Mouse (Mus musculus) adrenal gland, adult (tissue): ENCODE data around the gene Pde4d.
A peak's percentile ranks its signal among the peaks of the same experiment; 100 is the strongest.
"Not testable (repeated sequence)": the region's sequence is repeated elsewhere in the genome, so short reads cannot be mapped to it uniquely, and the experiment has no call there.

ENCODE experiments used
- DNase-seq, 2 experiments: peaks; one replicate each; pipeline ENCODE4 v3.0.0; 2022 to 2023; ENCODE audit warnings: low spot score in 1 of 2; ENCODE audit not compliant: inconsistent age in 2 of 2

The Pde4d gene

GRCm38 (mm10) chr13:108686262-108686661, 236.5 kb downstream of the Pde4d start:
- DNase-seq, result no peak

GRCm38 (mm10) chr13:108686807-108687206, 237.1 kb downstream of the Pde4d start:
- DNase-seq, result no peak

GRCm38 (mm10) chr13:108692883-108693550, 243.3 kb downstream of the Pde4d start:
- peak; percentile 7 to 56 for DNase-seq

GRCm38 (mm10) chr13:108705441-108705840, 255.7 kb downstream of the Pde4d start:
- DNase-seq, result no peak

- no peak for DNase-seq
Observed at GRCm38 (mm10) chr13:108714032-108714431, 264.3 kb downstream of the Pde4d start.

- no peak for DNase-seq
Observed at GRCm38 (mm10) chr13:108715029-108715428, 265.3 kb downstream of the Pde4d start.

- peak; percentile 6 to 31 for DNase-seq
Observed at GRCm38 (mm10) chr13:108722234-108722633, 272.5 kb downstream of the Pde4d start.

GRCm38 (mm10) chr13:108734356-108734755, 284.6 kb downstream of the Pde4d start:
- DNase-seq, result not testable (repeated sequence)

- DNase-seq, result no peak
Observed at GRCm38 (mm10) chr13:108751155-108751840, 301.6 kb downstream of the Pde4d start.

- DNase-seq, result no peak
Observed at GRCm38 (mm10) chr13:108757477-108757876, 307.7 kb downstream of the Pde4d start.

- DNase-seq, result no peak
Observed at GRCm38 (mm10) chr13:108758331-108758730, 308.6 kb downstream of the Pde4d start.

GRCm38 (mm10) chr13:108759140-108759539, 309.4 kb downstream of the Pde4d start:
- DNase-seq, result no peak

- no peak for DNase-seq
Observed at GRCm38 (mm10) chr13:108763295-108763694, 313.5 kb downstream of the Pde4d start.

- DNase-seq, result no peak
Observed at GRCm38 (mm10) chr13:108766020-108766727, 316.4 kb downstream of the Pde4d start.

- DNase-seq, result no peak
Observed at GRCm38 (mm10) chr13:108769465-108770056, 319.8 kb downstream of the Pde4d start.

- no peak for DNase-seq
Observed at GRCm38 (mm10) chr13:108772386-108772785, 322.6 kb downstream of the Pde4d start.

GRCm38 (mm10) chr13:108774981-108775380, 325.2 kb downstream of the Pde4d start:
- DNase-seq, result no peak

- no peak for DNase-seq
Observed at GRCm38 (mm10) chr13:108775882-108776281, 326.1 kb downstream of the Pde4d start.

- DNase-seq, result not testable (repeated sequence)
Observed at GRCm38 (mm10) chr13:108797620-108798019, 347.9 kb downstream of the Pde4d start.

- DNase-seq, result no peak
Observed at GRCm38 (mm10) chr13:108809191-108809590, 359.4 kb downstream of the Pde4d start.

GRCm38 (mm10) chr13:108812956-108813355, 363.2 kb downstream of the Pde4d start:
- peak; percentile 7 to 62 for DNase-seq
